Comparison of ENCODE assay signal across 8 mouse cellular contexts in genomic region chr3:87886416-87886815, GRCm38 (mm10). TPM values are rescaled to one million over a fixed set of nuclear protein-coding genes. Genes with fewer than 3 reads are reported as not detected.
A peak's percentile ranks its signal among the peaks of the same experiment; 100 is the strongest.
DNase-seq lines count a peak whose midpoint lies in the region; ATAC-seq and TF ChIP-seq lines count a peak whose summit lies in the region.

No protein-coding gene starts in this region.

- TF ChIP-seq POLR2A in lung, adult 2 months (IDR thresholded peaks at IDR 0.05; ENCODE audit: borderline replicate concordance, extremely low read depth, low read depth, low read length): no peak

- H3K9me3 ChIP-seq in lung, postnatal 0 days (ENCODE audit: low read length): no peaks in the 10 kb centered on the region
- H3K9me3 ChIP-seq in limb, embryonic 11.5 days (ENCODE audit: control insufficient read depth, low read length): no peaks in the 10 kb centered on the region

- H3K36me3 ChIP-seq in lung, postnatal 0 days (ENCODE audit: insufficient read depth, low read length): no peaks in the 10 kb centered on the region
- H3K36me3 ChIP-seq in limb, embryonic 11.5 days (ENCODE audit: control insufficient read depth, insufficient read depth, low read length): no peaks in the 10 kb centered on the region; the same call in 1 of the 2 replicates
- H3K36me3 ChIP-seq in splenic B cell, adult 2 months (ENCODE audit: control insufficient read depth, insufficient read depth, low read length, poor library complexity, severe bottlenecking): no peaks in the 10 kb centered on the region

- H3K27me3 ChIP-seq in lung, postnatal 0 days (replicated peaks; ENCODE audit: insufficient read depth, low read length): no peaks in the 10 kb centered on the region
- H3K27me3 ChIP-seq in limb, embryonic 11.5 days (ENCODE audit: control insufficient read depth, insufficient read depth, low read length): no peaks in the 10 kb centered on the region
- no peaks in the 10 kb centered on the region for H3K27me3 ChIP-seq in splenic B cell, adult 2 months (ENCODE audit: control insufficient read depth, insufficient read depth, low read length, poor library complexity, severe bottlenecking)

- no peak for TF ChIP-seq EP300 in lung, postnatal 0 days (IDR thresholded peaks at IDR 0.05)

- no peak overlapping the region for H3K9ac ChIP-seq in lung, postnatal 0 days (replicated peaks; ENCODE audit: low read depth)
- H3K9ac ChIP-seq in limb, embryonic 11.5 days (ENCODE audit: low read length): no peak overlapping the region; the same call in 1 of the 2 replicates

- WGBS in lung, postnatal 0 days: 83% methylated on average over 6 of the region's 6 CpGs
- 85% methylated on average over 6 of the region's 6 CpGs for WGBS in lung, adult 2 months
- WGBS in limb, embryonic 11.5 days: 85% methylated on average over 6 of the region's 6 CpGs

- ATAC-seq in lung, postnatal 0 days: no peak
- ATAC-seq in limb, embryonic 11.5 days (ENCODE audit: insufficient number of reproducible peaks, low FRiP score, low TSS enrichment, low read depth): no peak

- H3K27ac ChIP-seq in lung, postnatal 0 days (ENCODE audit: low read length): no peak overlapping the region
- no peak overlapping the region for H3K27ac ChIP-seq in limb, embryonic 11.5 days (replicated peaks; ENCODE audit: low read depth, low read length)

- TF ChIP-seq CTCF in lung, postnatal 0 days (IDR thresholded peaks at IDR 0.05): no peak
- no peak for TF ChIP-seq CTCF in lung, adult 2 months (IDR thresholded peaks at IDR 0.05; ENCODE audit: insufficient read depth, low read length)

- no peak overlapping the region for H3K4me2 ChIP-seq in lung, postnatal 0 days (replicated peaks; ENCODE audit: low read depth, low read length)
- H3K4me2 ChIP-seq in limb, embryonic 11.5 days (ENCODE audit: low read depth, severe bottlenecking): peak overlapping the region; percentile 40; the same call in 1 of the 2 replicates

- H3K4me3 ChIP-seq in lung, postnatal 0 days (ENCODE audit: low read depth, low read length): no peak overlapping the region
- H3K4me3 ChIP-seq in lung, adult 2 months (replicated peaks; ENCODE audit: extremely low read depth, low read depth, low read length): no peak overlapping the region
- H3K4me3 ChIP-seq in limb, embryonic 11.5 days (ENCODE audit: low read depth, low read length): peak overlapping the region; percentile 92; the same call in 1 of the 2 replicates

- H3K4me1 ChIP-seq in lung, postnatal 0 days (ENCODE audit: insufficient read depth, low read depth, low read length): peaks cover 15% of the 10 kb centered on the region
- H3K4me1 ChIP-seq in lung, adult 2 months (ENCODE audit: control insufficient read depth, insufficient read depth, low read length): peaks cover 9% of the 10 kb centered on the region
- peaks cover 9% of the 10 kb centered on the region for H3K4me1 ChIP-seq in limb, embryonic 11.5 days (ENCODE audit: control insufficient read depth, insufficient read depth, low read length)

- DNase-seq in cerebellum, adult 9-10 months: peak; percentile 75
- DNase-seq in cerebellum, adult 11 months: no peak
- peak; percentile 20 for DNase-seq in lung, postnatal 0 days (ENCODE audit: low spot score)
- no peak for DNase-seq in lung, adult 2 months
- no peak for DNase-seq in limb, embryonic 11.5 days (ENCODE audit: low spot score)
- peak; percentile 19 for DNase-seq in splenic B cell, adult 2 months (ENCODE audit: low read depth, low spot score)
- no peak for DNase-seq in adrenal gland, postnatal 10 days
- DNase-seq in MN1 (ENCODE audit: low spot score): no peak

RNA-seq across cellular contexts. Expression of gene Prcc, which starts 1.0 kb away (rescaled TPM):
- polyA plus RNA-seq in lung, postnatal 0 days (2015; fragmentation: Nextera tagmentation; extraction: Ambion mirVana): 9.7 and 9.8 TPM in 2 replicates
- 26.2 and 30.7 TPM in 2 replicates for polyA plus RNA-seq in lung, adult 2 months (2012; rRNA removed)
- polyA plus RNA-seq in limb, embryonic 11.5 days (2014; fragmentation: Nextera tagmentation; extraction: Ambion mirVana): 24.1 and 24.4 TPM in 2 replicates
- total RNA-seq in adrenal gland, postnatal 10 days (2021): 10 to 100 TPM; 49.9 to 54.9 TPM

RNA-seq across cellular contexts. Expression of gene Hdgf, which starts 19.7 kb away (rescaled TPM):
- 186 and 199 TPM in 2 replicates for polyA plus RNA-seq in lung, postnatal 0 days (2015; fragmentation: Nextera tagmentation; extraction: Ambion mirVana)
- 51.6 and 82.6 TPM in 2 replicates for polyA plus RNA-seq in lung, adult 2 months (2012; rRNA removed)
- polyA plus RNA-seq in limb, embryonic 11.5 days (2014; fragmentation: Nextera tagmentation; extraction: Ambion mirVana): 305 and 311 TPM in 2 replicates
- total RNA-seq in adrenal gland, postnatal 10 days (2021): 100 to 1,000 TPM; 161 to 162 TPM

RNA-seq across cellular contexts. Expression of gene Mrpl24, which starts 32.9 kb away (rescaled TPM):
- polyA plus RNA-seq in lung, postnatal 0 days (2015; fragmentation: Nextera tagmentation; extraction: Ambion mirVana): 61.6 and 66.6 TPM in 2 replicates
- 26.7 and 45.8 TPM in 2 replicates for polyA plus RNA-seq in lung, adult 2 months (2012; rRNA removed)
- 76.2 and 76.8 TPM in 2 replicates for polyA plus RNA-seq in limb, embryonic 11.5 days (2014; fragmentation: Nextera tagmentation; extraction: Ambion mirVana)
- total RNA-seq in adrenal gland, postnatal 10 days (2021): 100 to 1,000 TPM; 104 to 123 TPM

RNA-seq across cellular contexts. Expression of gene Sh2d2a, which starts 39.9 kb away (rescaled TPM):
- polyA plus RNA-seq in lung, postnatal 0 days (2015; fragmentation: Nextera tagmentation; extraction: Ambion mirVana): 0.25 and 0.29 TPM in 2 replicates
- 2.6 and 2.8 TPM in 2 replicates for polyA plus RNA-seq in lung, adult 2 months (2012; rRNA removed)
- polyA plus RNA-seq in limb, embryonic 11.5 days (2014; fragmentation: Nextera tagmentation; extraction: Ambion mirVana): not detected in 2 replicates
- 1 to 10 TPM in 1 of 2 experiments, under 1 TPM in 1; 0.61 to 1.1 TPM for total RNA-seq in adrenal gland, postnatal 10 days (2021)

RNA-seq across cellular contexts. Expression of gene Isg20l2, which starts 43.7 kb away (rescaled TPM):
- polyA plus RNA-seq in lung, postnatal 0 days (2015; fragmentation: Nextera tagmentation; extraction: Ambion mirVana): 22.5 and 24.9 TPM in 2 replicates
- polyA plus RNA-seq in lung, adult 2 months (2012; rRNA removed): 10.7 and 12.8 TPM in 2 replicates
- polyA plus RNA-seq in limb, embryonic 11.5 days (2014; fragmentation: Nextera tagmentation; extraction: Ambion mirVana): 51.7 and 67.0 TPM in 2 replicates
- 10 to 100 TPM; 22.9 to 24.3 TPM for total RNA-seq in adrenal gland, postnatal 10 days (2021)

Comparison
In these comparisons a context has a peak if more than half of its experiments do, and no peak if none do; other contexts are left out.
1. DNase-seq: peak in cerebellum, adult 9-10 months (single experiment), lung, postnatal 0 days (single experiment) and splenic B cell, adult 2 months (single experiment); none in cerebellum, adult 11 months (single experiment), lung, adult 2 months (single experiment), limb, embryonic 11.5 days (single experiment), adrenal gland, postnatal 10 days (single experiment) and MN1 (single experiment).